Mouse (Mus musculus) megakaryocyte progenitor cell, adult 5-6 weeks (primary cell): ENCODE data around the gene Rabepk. TPM values are rescaled to one million over a fixed set of nuclear protein-coding genes. Genes with fewer than 3 reads are reported as not detected.
"Not testable (repeated sequence)": the region's sequence is repeated elsewhere in the genome, so short reads cannot be mapped to it uniquely, and the experiment has no call there.

ENCODE experiments used
- ATAC-seq: replicated peaks from 2 replicates; pipeline ENCODE4 v1.8.0; 2016; ENCODE audit warnings: mild to moderate bottlenecking, moderate TSS enrichment, inconsistent platforms; ENCODE audit not compliant: poor library complexity
- total RNA-seq, 2 experiments: library from RNA; stranded (forward) in 1 of 2; stranded (reverse) in 1 of 2; fragments of 157-497, 149-512 nt in 1 of 2; fragments of 200-1000 nt in 1 of 2; gene quantifications; 2 replicates each; pipeline versions ENCODE4 v1.2.3 to v1.2.4; 2015 to 2017

Gene Rabepk
- total RNA-seq, 2 experiments from 2014 or later, result 21.7 to 52.7 TPM

- ATAC-seq, result peak; percentile 51
Observed at GRCm38 (mm10) chr2:34804815-34805214, 5.1 kb upstream of the Rabepk start.

- ATAC-seq, result no peak
Observed at GRCm38 (mm10) chr2:34804172-34804571, 4.5 kb upstream of the Rabepk start.

- no peak for ATAC-seq
Observed at GRCm38 (mm10) chr2:34803746-34804145, 4.0 kb upstream of the Rabepk start.

GRCm38 (mm10) chr2:34802565-34803245, 3.0 kb upstream of the Rabepk start:
- ATAC-seq, result peak; percentile 28

GRCm38 (mm10) chr2:34801516-34802482, 2.1 kb upstream of the Rabepk start:
- ATAC-seq, result peak; percentile 79

GRCm38 (mm10) chr2:34800371-34800770, 659 bp upstream of the Rabepk start:
- ATAC-seq, result no peak

GRCm38 (mm10) chr2:34795426-34795825, 4.3 kb downstream of the Rabepk start:
- ATAC-seq, result no peak

- no peak for ATAC-seq
Observed at GRCm38 (mm10) chr2:34794511-34794910, 5.2 kb downstream of the Rabepk start.

GRCm38 (mm10) chr2:34792543-34792942, 7.2 kb downstream of the Rabepk start:
- not testable (repeated sequence) for ATAC-seq

- ATAC-seq, result peak; percentile 91
Observed at GRCm38 (mm10) chr2:34790282-34790681, 9.4 kb downstream of the Rabepk start.

GRCm38 (mm10) chr2:34784085-34784484, 15.6 kb downstream of the Rabepk start:
- peak; percentile 70 for ATAC-seq

- ATAC-seq, result peak; percentile 90
Observed at GRCm38 (mm10) chr2:34783064-34784020, 16.4 kb downstream of the Rabepk start.

- no peak for ATAC-seq
Observed at GRCm38 (mm10) chr2:34777237-34777868, 22.4 kb downstream of the Rabepk start.

GRCm38 (mm10) chr2:34774493-34774892, 25.2 kb downstream of the Rabepk start:
- ATAC-seq, result no peak

GRCm38 (mm10) chr2:34773673-34774072, 26.0 kb downstream of the Rabepk start:
- no peak for ATAC-seq

- no peak for ATAC-seq
Observed at GRCm38 (mm10) chr2:34772252-34773235, 27.2 kb downstream of the Rabepk start.

- ATAC-seq, result peak; percentile 85
Observed at GRCm38 (mm10) chr2:34771368-34772226, 28.1 kb downstream of the Rabepk start, which contains the start of gene Hspa5. Gene Hspa5, plus strand, starts transcription at chr2:34771970.

- no peak for ATAC-seq
Observed at GRCm38 (mm10) chr2:34770951-34771350, 28.8 kb downstream of the Rabepk start.
